Mouse (Mus musculus) megakaryocyte-erythroid progenitor cell, adult 5-6 weeks (primary cell): ENCODE measurements around the gene Olfml3. TPM values are rescaled to one million over a fixed set of nuclear protein-coding genes. Genes with fewer than 3 reads are reported as not detected.

Experiments
- total RNA-seq, 2 experiments: library from RNA; stranded (forward) in 1 of 2; stranded (reverse) in 1 of 2; fragments of 200-1000, 215-1000 nt in 1 of 2; fragments of >200 nt in 1 of 2; fragmentation: Nextera tagmentation in 1 of 2; gene quantifications; 2 replicates each; pipeline ENCODE4 v1.2.3; 2014 to 2017

Gene Olfml3
- total RNA-seq, 2 experiments from 2014 or later = 0.56 TPM; not detected in 1

Other genes starting within 250 kb of the Olfml3 start
- not detected in 2 replicates for gene Syt6, start 162.8 kb downstream of the Olfml3 start, total RNA-seq (2014; fragmentation: Nextera tagmentation)
- gene Syt6, start 162.8 kb downstream of the Olfml3 start, total RNA-seq (2017) = not detected in 2 replicates
- gene Atg4a-ps, start 91.9 kb downstream of the Olfml3 start, total RNA-seq (2014; fragmentation: Nextera tagmentation) = not detected in 2 replicates
- 0.88 and 1.7 TPM in 2 replicates for gene Atg4a-ps, start 91.9 kb downstream of the Olfml3 start, total RNA-seq (2017)
- not detected in 2 replicates for gene Gm10964, start 1.4 kb upstream of the Olfml3 start, total RNA-seq (2014; fragmentation: Nextera tagmentation)
- gene Gm10964, start 1.4 kb upstream of the Olfml3 start, total RNA-seq (2017) = not detected in 2 replicates
- gene Hipk1, start 53.6 kb upstream of the Olfml3 start, total RNA-seq (2014; fragmentation: Nextera tagmentation) = 98.1 and 127 TPM in 2 replicates
- 64.3 and 69.2 TPM in 2 replicates for gene Hipk1, start 53.6 kb upstream of the Olfml3 start, total RNA-seq (2017)
- gene Dclre1b, start 71.4 kb upstream of the Olfml3 start, total RNA-seq (2014; fragmentation: Nextera tagmentation) = 17.9 and 25.4 TPM in 2 replicates
- gene Dclre1b, start 71.4 kb upstream of the Olfml3 start, total RNA-seq (2017) = 8.3 and 9.8 TPM in 2 replicates
- gene Ap4b1, start 71.5 kb upstream of the Olfml3 start, total RNA-seq (2014; fragmentation: Nextera tagmentation) = 14.9 and 22.2 TPM in 2 replicates
- gene Ap4b1, start 71.5 kb upstream of the Olfml3 start, total RNA-seq (2017) = 14.6 and 28.8 TPM in 2 replicates
- not detected in 2 replicates for gene Gm43064, start 71.6 kb upstream of the Olfml3 start, total RNA-seq (2014; fragmentation: Nextera tagmentation)
- gene Gm43064, start 71.6 kb upstream of the Olfml3 start, total RNA-seq (2017) = not detected in 2 replicates
- 6.4 and 10.1 TPM in 2 replicates for gene Bcl2l15, start 94.6 kb upstream of the Olfml3 start, total RNA-seq (2014; fragmentation: Nextera tagmentation)
- gene Bcl2l15, start 94.6 kb upstream of the Olfml3 start, total RNA-seq (2017) = 4.0 and 9.3 TPM in 2 replicates
- gene Ptpn22, start 121.8 kb upstream of the Olfml3 start, total RNA-seq (2014; fragmentation: Nextera tagmentation) = 6.7 and 15.5 TPM in 2 replicates
- gene Ptpn22, start 121.8 kb upstream of the Olfml3 start, total RNA-seq (2017) = 14.0 and 19.4 TPM in 2 replicates
- gene Rsbn1, start 176.1 kb upstream of the Olfml3 start, total RNA-seq (2014; fragmentation: Nextera tagmentation) = 22.9 and 25.1 TPM in 2 replicates
- gene Rsbn1, start 176.1 kb upstream of the Olfml3 start, total RNA-seq (2017) = 30.6 and 38.4 TPM in 2 replicates
- 21.7 and 28.2 TPM in 2 replicates for gene Phtf1, start 230.1 kb upstream of the Olfml3 start, total RNA-seq (2014; fragmentation: Nextera tagmentation)
- gene Phtf1, start 230.1 kb upstream of the Olfml3 start, total RNA-seq (2017) = 32.7 and 35.5 TPM in 2 replicates